Mouse (Mus musculus): Measurements from ENCODE around the gene Ache.

Gene Ache

GRCm38 (mm10) chr5:137295712-137296111 lies 8.4 kb downstream of the Ache start:
- DNase-seq (ENCODE audit: low spot score in 2 of 2): no peak

GRCm38 (mm10) chr5:137297126-137297525 lies 9.8 kb downstream of the Ache start:
- DNase-seq (ENCODE audit: low spot score in 2 of 2): no peak

- no peak for DNase-seq (ENCODE audit: low spot score in 2 of 2)
Measured at GRCm38 (mm10) chr5:137299240-137299639, 11.9 kb downstream of the Ache start.

GRCm38 (mm10) chr5:137301253-137301652 lies 13.9 kb downstream of the Ache start:
- no peak for DNase-seq (ENCODE audit: low spot score in 2 of 2)

GRCm38 (mm10) chr5:137303609-137304008 lies 16.3 kb downstream of the Ache start:
- DNase-seq (ENCODE audit: low spot score in 2 of 2): no peak

GRCm38 (mm10) chr5:137304165-137304564 lies 16.8 kb downstream of the Ache start:
- no peak for DNase-seq (ENCODE audit: low spot score in 2 of 2)

- DNase-seq (ENCODE audit: low spot score in 2 of 2): no peak
Measured at GRCm38 (mm10) chr5:137304816-137305215, 17.5 kb downstream of the Ache start.

- no peak for DNase-seq (ENCODE audit: low spot score in 2 of 2)
Measured at GRCm38 (mm10) chr5:137305822-137306221, 18.5 kb downstream of the Ache start.

- DNase-seq (ENCODE audit: low spot score in 2 of 2): no peak
Measured at GRCm38 (mm10) chr5:137306439-137307005, 19.2 kb downstream of the Ache start.

GRCm38 (mm10) chr5:137307071-137307912 lies 20.0 kb downstream of the Ache start, which contains the start of gene Srrt:
Srrt (minus strand) TSS chr5:137307674.
- peak; percentile 89 to 92 for DNase-seq (ENCODE audit: low spot score in 2 of 2)

GRCm38 (mm10) chr5:137308356-137308755 lies 21.0 kb downstream of the Ache start:
- no peak for DNase-seq (ENCODE audit: low spot score in 2 of 2)

GRCm38 (mm10) chr5:137313466-137314192 lies 26.3 kb downstream of the Ache start:
- DNase-seq (ENCODE audit: low spot score in 2 of 2): no peak

- DNase-seq (ENCODE audit: low spot score in 2 of 2): peak; percentile 90 to 92
Measured at GRCm38 (mm10) chr5:137314193-137315083, 27.1 kb downstream of the Ache start, which contains the start of gene Trip6. Trip6 (minus strand) TSS chr5:137314404.

- DNase-seq (ENCODE audit: low spot score in 2 of 2): no peak
Measured at GRCm38 (mm10) chr5:137315084-137315903, 28.0 kb downstream of the Ache start.

GRCm38 (mm10) chr5:137317361-137317760 lies 30.0 kb downstream of the Ache start:
- DNase-seq (ENCODE audit: low spot score in 2 of 2): no peak

GRCm38 (mm10) chr5:137318570-137318969 lies 31.3 kb downstream of the Ache start:
- DNase-seq (ENCODE audit: low spot score in 2 of 2): no peak

- DNase-seq (ENCODE audit: low spot score in 2 of 2): no peak
Measured at GRCm38 (mm10) chr5:137320996-137321395, 33.7 kb downstream of the Ache start.

- no peak for DNase-seq (ENCODE audit: low spot score in 2 of 2)
Measured at GRCm38 (mm10) chr5:137330910-137331309, 43.6 kb downstream of the Ache start.

- no peak for DNase-seq (ENCODE audit: low spot score in 2 of 2)
Measured at GRCm38 (mm10) chr5:137332857-137333511, 45.7 kb downstream of the Ache start.

Measured in heart, adult 9 months (tissue).